Mouse (Mus musculus) small intestine, adult 2 months (tissue): ENCODE data around the gene Fam71b.

Experiments used
- CTCF ChIP-seq: fragments of 200-500 bp; IDR thresholded peaks from 2 replicates; pipeline ENCODE4 v1.5.1; 2012; ENCODE audit warnings: low read depth, mild to moderate bottlenecking, control low read depth, inconsistent platforms, low read length, moderate library complexity, mixed read lengths; ENCODE audit not compliant: insufficient replicate concordance, insufficient read length; ENCODE audit errors: extremely low read depth
- POLR2A ChIP-seq: fragments of 200-500 bp; IDR thresholded peaks from 2 replicates; pipeline ENCODE4 v1.6.1; 2012; ENCODE audit warnings: low read depth, mild to moderate bottlenecking, control low read depth, inconsistent platforms, low read length, moderate library complexity

DNA sequence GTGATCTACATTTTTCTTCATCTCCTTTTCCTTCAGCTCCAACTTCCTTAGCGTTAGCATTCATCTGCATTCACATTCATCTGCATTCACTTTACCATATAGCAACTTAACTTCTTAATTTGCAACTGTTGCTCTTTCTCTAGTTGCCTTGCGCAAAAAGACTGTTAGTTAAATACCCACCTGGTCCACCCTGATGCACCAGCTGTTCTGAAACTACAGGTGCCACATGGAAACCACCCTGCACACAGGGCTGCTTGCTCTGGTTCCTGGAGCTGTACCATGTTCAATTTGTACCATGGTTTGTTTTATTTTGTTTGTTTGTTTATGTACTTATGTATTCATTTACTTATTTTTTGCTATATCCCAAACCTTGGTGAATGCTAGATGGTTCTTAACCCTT is 661 bp upstream of the Fam71b start:
- TF ChIP-seq CTCF (no peak), POLR2A (no peak)
